Mouse (Mus musculus): ENCODE data around the gene Nrgn. TPM values are rescaled to one million over a fixed set of nuclear protein-coding genes. Genes with fewer than 3 reads are reported as not detected.

The Nrgn gene
- total RNA-seq, 2 experiments from 2014 or later, result 1,430 to 1,457 TPM

DNA sequence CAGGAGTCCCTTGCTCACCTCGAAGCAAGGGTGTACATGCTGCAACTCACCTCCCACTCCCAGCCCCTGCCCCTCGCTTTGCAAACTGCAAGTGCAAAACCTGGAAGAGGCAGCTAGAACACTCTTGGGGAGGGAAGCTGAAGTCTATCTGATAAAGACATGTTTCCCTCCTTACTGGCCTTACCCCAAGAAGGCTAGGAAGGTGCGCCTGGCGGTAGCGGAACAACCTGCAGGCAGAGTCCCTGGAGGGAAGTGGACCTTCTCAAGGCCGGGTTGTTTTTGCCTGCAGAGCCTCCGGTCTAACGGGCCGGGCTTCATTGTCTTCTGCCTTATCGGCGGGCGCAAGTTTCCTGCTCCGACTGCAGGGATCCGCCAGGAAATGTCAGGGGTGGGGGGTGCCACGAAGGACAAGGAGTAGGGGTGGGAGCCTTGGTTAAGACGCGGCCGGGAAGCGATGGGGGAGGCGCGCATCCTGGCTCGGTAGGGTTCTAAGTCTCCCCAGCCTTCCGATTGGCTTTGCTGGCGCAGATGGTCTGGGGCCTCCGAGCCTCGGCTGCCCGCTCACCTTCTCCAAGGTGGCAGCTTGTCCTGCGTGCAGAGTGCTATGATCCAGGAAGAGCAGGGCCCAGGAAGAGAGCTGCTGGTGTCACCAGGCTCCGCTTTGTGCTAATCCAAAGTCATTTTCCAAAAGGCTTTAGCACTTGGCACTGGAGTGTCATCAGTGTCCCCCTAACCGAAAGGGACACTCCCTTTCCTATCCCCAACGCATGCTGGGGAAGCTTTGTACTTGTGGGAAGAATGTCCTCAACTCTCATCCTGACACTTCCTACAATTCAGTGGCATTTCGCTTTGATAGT is 22.4 kb downstream of the Nrgn start:
- DNase-seq (ENCODE audit: low spot score in 2 of 2), result no peak

- no peak for DNase-seq (ENCODE audit: low spot score in 2 of 2)
These were observed 24.3 kb downstream of the Nrgn start for GRCm38 (mm10) chr9:37528225-37528970.

- DNase-seq (ENCODE audit: low spot score in 2 of 2), result no peak
These were observed 25.1 kb downstream of the Nrgn start, which contains the start of gene Esam for GRCm38 (mm10) chr9:37527396-37528224. TSS of gene Esam (plus strand) at chr9:37528078.

GRCm38 (mm10) chr9:37526443-37527395 is 26.0 kb downstream of the Nrgn start:
- no peak for DNase-seq (ENCODE audit: low spot score in 2 of 2)

DNA sequence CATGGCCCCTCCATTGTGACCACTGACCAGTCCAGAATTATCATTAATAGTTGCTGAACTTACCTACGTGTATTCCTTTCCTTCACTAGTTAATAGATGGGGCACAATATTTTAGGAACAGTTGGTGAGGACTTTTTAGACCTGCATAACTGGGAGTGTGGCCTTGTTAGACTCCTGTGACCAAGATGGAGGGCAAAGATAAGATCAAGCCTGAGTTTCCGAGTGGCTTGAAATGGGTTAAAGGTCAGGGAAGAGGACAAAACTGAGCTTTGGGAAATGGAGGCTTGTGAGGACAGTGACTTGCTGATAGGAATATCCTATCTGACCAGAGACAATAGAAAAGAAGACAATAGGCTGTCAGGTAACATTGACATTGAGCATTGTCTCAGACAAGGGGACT is 27.2 kb downstream of the Nrgn start:
- no peak for DNase-seq (ENCODE audit: low spot score in 2 of 2)

DNA sequence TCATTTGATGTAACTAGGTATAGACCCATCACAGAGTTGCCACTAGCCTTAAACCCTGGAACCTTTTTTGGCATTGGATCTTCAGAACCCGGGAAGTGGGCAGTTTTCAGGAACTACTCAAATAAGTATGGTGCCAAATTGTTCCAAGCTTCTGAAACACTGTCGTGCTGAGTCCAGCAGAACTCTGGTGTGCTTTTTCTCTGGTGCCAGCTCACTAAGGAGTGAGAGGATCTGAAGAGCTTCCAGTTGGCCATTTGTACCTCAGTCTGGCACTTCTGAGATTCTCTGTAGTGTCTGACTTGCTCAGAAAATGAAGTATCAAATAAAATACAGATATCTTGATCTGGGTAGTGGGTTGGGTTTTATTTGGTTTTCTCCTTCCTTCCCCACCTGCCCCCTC is 32.7 kb downstream of the Nrgn start:
- no peak for DNase-seq (ENCODE audit: low spot score in 2 of 2)

DNA sequence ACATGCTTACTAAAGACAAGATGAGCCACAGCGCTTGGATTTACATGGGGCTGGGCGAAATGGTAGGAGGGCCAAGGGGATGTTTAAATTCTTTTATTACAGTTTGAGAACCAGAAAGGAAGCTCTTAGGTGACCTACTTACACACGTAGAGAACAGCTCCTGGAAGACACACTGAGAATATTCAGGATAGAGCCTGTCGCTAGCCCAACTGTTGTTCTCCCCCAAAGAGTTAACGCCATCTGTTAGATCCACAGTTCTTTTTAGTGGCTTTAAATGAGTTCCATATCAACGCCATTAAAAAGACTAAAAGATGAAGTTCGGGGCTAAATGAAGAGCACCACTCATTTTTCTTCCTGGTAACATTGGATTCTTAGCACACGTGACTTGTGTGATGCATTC is 33.7 kb downstream of the Nrgn start:
- DNase-seq (ENCODE audit: low spot score in 2 of 2), result no peak

DNA sequence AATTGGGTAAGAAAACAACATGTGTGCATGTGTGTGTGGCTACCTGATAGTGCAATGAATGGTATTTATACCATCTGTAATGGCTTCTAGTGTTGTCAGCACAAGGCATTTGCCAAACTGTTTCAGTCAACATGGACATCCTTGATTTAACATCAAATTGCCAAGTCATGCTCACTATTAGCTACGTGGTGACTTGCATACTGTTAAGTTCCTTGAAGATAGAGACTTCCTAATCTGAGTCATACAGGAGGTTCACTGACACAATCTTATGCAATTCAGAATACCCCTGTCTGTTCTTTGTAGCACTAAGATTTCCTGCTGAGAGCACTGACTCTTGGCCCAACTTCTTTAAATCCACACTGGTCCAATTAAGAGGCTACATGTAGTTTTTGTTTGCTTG is 35.2 kb downstream of the Nrgn start:
- DNase-seq (ENCODE audit: low spot score in 2 of 2), result no peak

DNA sequence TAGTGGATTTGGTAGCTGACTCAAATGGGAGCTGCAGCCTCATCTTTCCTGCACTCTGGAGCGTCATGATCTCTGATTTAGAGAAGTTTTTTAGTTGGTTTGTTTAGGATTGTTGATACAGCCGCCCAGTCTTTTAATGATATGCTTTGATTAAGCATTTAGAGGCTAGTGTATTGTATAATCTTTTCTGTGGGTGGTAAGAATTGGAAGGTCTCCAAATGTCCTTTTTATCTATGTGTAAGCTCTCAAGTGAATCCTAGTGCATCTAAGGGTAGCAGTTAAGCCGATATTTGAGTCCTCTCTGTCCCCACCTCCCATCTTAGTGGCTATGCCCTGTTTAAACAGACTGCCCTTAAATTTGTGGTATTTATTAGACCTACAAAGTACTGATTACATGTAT is 38.2 kb downstream of the Nrgn start:
- DNase-seq (ENCODE audit: low spot score in 2 of 2), result no peak

- no peak for DNase-seq (ENCODE audit: low spot score in 2 of 2)
These were observed 40.6 kb downstream of the Nrgn start for GRCm38 (mm10) chr9:37512097-37512496.

GRCm38 (mm10) chr9:37506023-37506422 is 46.7 kb downstream of the Nrgn start:
- DNase-seq (ENCODE audit: low spot score in 2 of 2), result no peak

DNA sequence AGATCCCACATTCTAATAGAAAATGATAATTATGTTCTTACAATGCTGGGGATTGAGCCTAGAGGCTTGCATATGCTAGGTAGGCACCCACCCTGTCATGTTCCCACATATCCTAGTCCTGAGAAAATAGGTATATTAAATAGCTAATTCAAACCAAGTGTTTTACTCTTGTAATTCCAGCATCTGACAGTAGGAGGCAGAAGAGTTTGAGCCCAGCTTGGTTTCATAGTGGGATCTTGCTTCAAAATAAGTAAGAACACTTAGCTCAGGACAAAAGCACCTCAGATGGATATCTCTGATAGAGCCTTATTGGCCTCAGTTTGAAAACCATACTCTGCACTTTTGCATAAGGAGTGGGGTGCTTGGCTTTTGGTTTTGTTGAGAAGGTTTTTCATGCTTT is 48.4 kb downstream of the Nrgn start:
- no peak for DNase-seq (ENCODE audit: low spot score in 2 of 2)

DNA sequence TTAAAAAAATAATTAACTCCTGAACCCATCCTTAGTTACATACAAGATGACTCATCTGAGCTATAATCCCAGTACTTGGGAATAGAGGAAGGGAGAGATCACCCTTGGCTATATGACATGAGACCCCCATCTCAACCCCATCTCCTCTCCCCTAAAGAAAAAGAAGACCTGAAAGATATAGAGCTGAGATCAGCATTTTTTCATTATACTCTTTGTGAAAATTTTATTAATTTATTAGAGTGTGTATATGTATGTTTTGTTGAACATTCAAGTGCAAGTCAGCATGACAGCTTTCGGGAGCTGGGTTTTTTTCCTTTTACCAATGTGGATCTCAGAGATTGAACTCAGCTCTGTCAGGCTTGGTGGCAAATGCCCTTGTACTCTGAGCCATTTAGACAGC is 51.5 kb downstream of the Nrgn start:
- no peak for DNase-seq (ENCODE audit: low spot score in 2 of 2)

DNA sequence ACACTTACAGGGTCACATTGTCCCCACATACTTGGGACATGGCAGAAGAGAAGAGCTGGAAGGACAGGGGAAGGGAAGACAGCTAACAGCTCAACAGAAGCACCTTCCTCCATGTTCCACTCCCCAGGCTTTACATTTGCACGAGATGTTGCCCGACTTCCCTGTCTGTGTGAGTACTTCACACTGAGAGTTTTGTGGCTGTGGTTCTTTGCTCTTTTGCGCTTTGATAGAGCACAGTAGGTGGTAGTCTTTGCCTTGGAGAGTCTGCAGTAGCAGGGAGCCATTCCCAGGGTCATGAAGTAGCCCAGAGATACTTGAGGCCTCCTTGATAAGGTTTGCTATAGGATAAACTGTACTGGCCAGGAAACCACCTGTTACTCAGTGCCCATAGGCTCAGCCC is 52.5 kb downstream of the Nrgn start:
- no peak for DNase-seq (ENCODE audit: low spot score in 2 of 2)

DNA sequence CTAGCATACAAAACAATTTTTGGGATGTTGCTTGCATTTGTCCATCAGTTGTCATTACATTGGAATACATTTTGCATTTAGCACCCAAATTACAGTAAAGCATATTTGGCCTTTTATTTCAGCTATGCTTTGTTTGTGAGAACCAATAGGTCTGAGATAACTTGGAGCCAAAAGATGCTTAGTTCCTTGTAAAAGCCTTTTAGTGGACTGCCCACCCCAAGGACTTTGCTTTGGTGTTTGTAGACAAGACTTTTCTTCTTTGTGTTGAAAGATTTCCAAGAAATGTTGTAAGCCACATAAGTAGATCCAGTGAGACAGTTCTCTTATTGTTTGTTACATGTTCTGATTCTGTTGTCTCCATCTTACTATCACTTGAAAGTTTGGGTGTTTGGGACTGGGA is 56.4 kb downstream of the Nrgn start:
- DNase-seq (ENCODE audit: low spot score in 2 of 2), result no peak

- no peak for DNase-seq (ENCODE audit: low spot score in 2 of 2)
These were observed 56.9 kb downstream of the Nrgn start for GRCm38 (mm10) chr9:37495761-37496160.

Data from layer of hippocampus, postnatal 10 days (tissue).